Comparison of ENCODE assay signal across 8 mouse cellular contexts in genomic region chr6:55202913-55203910, GRCm38 (mm10). TPM values are rescaled to one million over a fixed set of nuclear protein-coding genes. Genes with fewer than 3 reads are reported as not detected.
DNase-seq lines count a peak whose midpoint lies in the region; ATAC-seq lines count a peak whose summit lies in the region.

Gene Mindy4, plus strand, starts transcription at chr6:55203383.

- H3K4me2 ChIP-seq in intestine, embryonic 14.5 days (ENCODE audit: low read length): peak within 1 kb of the TSS; percentile 64

- peak within 1 kb of the TSS; percentile 78 for H3K27ac ChIP-seq in intestine, embryonic 14.5 days (ENCODE audit: low read depth)

- ATAC-seq in intestine, embryonic 14.5 days (replicated peaks; ENCODE audit: low FRiP score, low TSS enrichment, low read depth): peak; percentile 94
- peak; percentile 95 for ATAC-seq in megakaryocyte progenitor cell, adult 5-6 weeks (replicated peaks; ENCODE audit: poor library complexity)

- intact Hi-C loops in gastrocnemius, postnatal 36 days (cut with DNase I): no loop called here
- intact Hi-C loops in left cerebral cortex, postnatal 10 days (cut with DNase I): no loop called here

- no peaks in the 10 kb centered on the region for H3K36me3 ChIP-seq in intestine, embryonic 14.5 days (ENCODE audit: control insufficient read depth, insufficient read depth, low read length)

- peak within 1 kb of the TSS; percentile 53 for H3K4me3 ChIP-seq in intestine, embryonic 14.5 days (ENCODE audit: low read depth, low read length)

- no peaks in the 10 kb centered on the region for H3K9me3 ChIP-seq in intestine, embryonic 14.5 days (ENCODE audit: control insufficient read depth, low read length)

- DNase-seq in adrenal gland, postnatal 10 days: peak; percentile 92
- peak; percentile 89 for DNase-seq in embryo, embryonic 9.5 days (ENCODE audit: extremely low spot score)
- DNase-seq in gastrocnemius, postnatal 36 days: peak; percentile 82 to 91
- DNase-seq in intestine, embryonic 14.5 days (ENCODE audit: low spot score): peak; percentile 88
- peak; percentile 88 to 92 for DNase-seq in left cerebral cortex, postnatal 10 days (ENCODE audit: extremely low spot score in 1 of 2, low spot score in 2 of 2)
- peak; percentile 87 for DNase-seq in right cerebral cortex, postnatal 25 days
- DNase-seq in urinary bladder, postnatal 4 days (ENCODE audit: low spot score in 2 of 2): peak; percentile 85 to 87

- H3K27me3 ChIP-seq in intestine, embryonic 14.5 days (replicated peaks; ENCODE audit: control insufficient read depth, insufficient read depth, low read length): no peaks in the 10 kb centered on the region

- 4% methylated on average over 32 of the region's 33 CpGs for WGBS in intestine, embryonic 14.5 days

- H3K4me1 ChIP-seq in intestine, embryonic 14.5 days (replicated peaks; ENCODE audit: control insufficient read depth, insufficient read depth, low read length): 0 out of 2 replicates have a peak, but pooled peaks cover 3% of the 10 kb centered on the region

- H3K9ac ChIP-seq in intestine, embryonic 14.5 days (ENCODE audit: low read length): peak within 1 kb of the TSS; percentile 57

RNA-seq across cellular contexts. Expression of gene Mindy4, which starts in this region (rescaled TPM):
- 1 to 10 TPM; 4.5 to 6.6 TPM for total RNA-seq in adrenal gland, postnatal 10 days (2021)
- 1 to 10 TPM; 3.0 to 3.4 TPM for total RNA-seq in gastrocnemius, postnatal 36 days (2021)
- 10.9 and 13.2 TPM in 2 replicates for polyA plus RNA-seq in intestine, embryonic 14.5 days (2014; fragmentation: Nextera tagmentation; extraction: Ambion mirVana)
- 10 to 100 TPM; 11.7 to 12.2 TPM for total RNA-seq in left cerebral cortex, postnatal 10 days (2021)
- total RNA-seq in megakaryocyte progenitor cell, adult 5-6 weeks (2015): 2.0 and 3.0 TPM in 2 replicates
- 4.6 and 5.7 TPM in 2 replicates for total RNA-seq in megakaryocyte progenitor cell, adult 5-6 weeks (2017)

Comparison
In these comparisons a context has a peak if more than half of its experiments do, and no peak if none do; other contexts are left out.
1. Peak in every context shown above with its lines: DNase-seq, ATAC-seq, H3K4me3 ChIP-seq and H3K27ac ChIP-seq.